Comparison of ENCODE assay signal across 20 mouse cellular contexts in the genomic region with DNA sequence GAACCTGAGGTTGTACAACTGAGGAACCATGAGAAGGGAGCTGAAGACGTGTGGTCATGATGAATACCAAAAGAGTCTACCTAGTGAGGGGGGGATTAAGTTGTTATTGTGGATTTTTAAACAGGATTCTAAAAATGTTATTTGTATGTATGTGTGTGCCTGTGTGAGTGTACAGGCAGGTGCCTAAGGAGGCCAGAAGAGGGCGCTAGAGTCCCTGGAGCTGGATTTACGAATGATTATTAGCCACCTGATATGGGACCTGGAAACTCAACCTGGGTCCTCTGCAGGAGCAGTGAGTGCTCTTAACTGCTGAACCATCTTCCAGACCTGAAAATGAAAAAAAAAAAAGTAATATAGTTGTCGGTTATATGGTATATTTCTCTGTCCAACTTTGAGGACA. TPM values are rescaled to one million over a fixed set of nuclear protein-coding genes. Genes with fewer than 3 reads are reported as not detected.
DNase-seq lines count a peak whose midpoint lies in the region; ATAC-seq and TF ChIP-seq lines count a peak whose summit lies in the region.
"Had no signal": no experiment of that assay in that cellular context is flagged by ENCODE, and none has a peak within 500 bp of the region (broad histone marks: within the 10 kb centered on the region; RNA-seq: fewer than 3 reads in every experiment).

No protein-coding gene starts in this region.

- H3K9ac ChIP-seq in hindbrain, postnatal 0 days (replicated peaks; ENCODE audit: low read length), result no peak overlapping the region
- H3K9ac ChIP-seq in hindbrain, embryonic 13.5 days, result no peak overlapping the region
- H3K9ac ChIP-seq in midbrain, postnatal 0 days (replicated peaks; ENCODE audit: low read length, poor library complexity, severe bottlenecking), result no peak overlapping the region
- no peak overlapping the region for H3K9ac ChIP-seq in midbrain, embryonic 11.5 days (ENCODE audit: low read length)
- H3K9ac ChIP-seq: embryonic facial prominence, embryonic 12.5 days; limb, embryonic 15.5 days; midbrain, embryonic 13.5 days had no signal

- H3K36me3 ChIP-seq in hindbrain, postnatal 0 days (ENCODE audit: insufficient read depth, low read length), result no peaks in the 10 kb centered on the region
- no peaks in the 10 kb centered on the region for H3K36me3 ChIP-seq in hindbrain, embryonic 13.5 days
- H3K36me3 ChIP-seq in midbrain, postnatal 0 days (ENCODE audit: insufficient read depth, low read length), result no peaks in the 10 kb centered on the region
- no peaks in the 10 kb centered on the region for H3K36me3 ChIP-seq in midbrain, embryonic 11.5 days (ENCODE audit: control insufficient read depth, insufficient read depth, low read length)
- H3K36me3 ChIP-seq in G1E (replicated peaks), result no peaks in the 10 kb centered on the region
- H3K36me3 ChIP-seq in small intestine, adult 2 months (ENCODE audit: control insufficient read depth, insufficient read depth, low read length), result no peaks in the 10 kb centered on the region
- H3K36me3 ChIP-seq: embryonic facial prominence, embryonic 12.5 days; hindbrain, embryonic 10.5 days; limb, embryonic 15.5 days; midbrain, embryonic 13.5 days had no signal

- ATAC-seq in hindbrain, postnatal 0 days, result no peak
- no peak for ATAC-seq in hindbrain, embryonic 13.5 days (ENCODE audit: low FRiP score)
- ATAC-seq in midbrain, postnatal 0 days (ENCODE audit: low FRiP score), result no peak
- no peak for ATAC-seq in midbrain, embryonic 11.5 days (ENCODE audit: low FRiP score)
- no peak for ATAC-seq in G1E (ENCODE audit: extremely low read depth, insufficient number of reproducible peaks, low FRiP score, poor library complexity, severe bottlenecking)
- ATAC-seq: midbrain, embryonic 13.5 days had no signal

- no peaks in the 10 kb centered on the region for H3K27me3 ChIP-seq in hindbrain, postnatal 0 days (ENCODE audit: insufficient read depth, low read length)
- H3K27me3 ChIP-seq in hindbrain, embryonic 13.5 days, result no peaks in the 10 kb centered on the region
- H3K27me3 ChIP-seq in midbrain, postnatal 0 days (ENCODE audit: insufficient read depth, low read length), result no peaks in the 10 kb centered on the region
- no peaks in the 10 kb centered on the region for H3K27me3 ChIP-seq in midbrain, embryonic 11.5 days (ENCODE audit: control insufficient read depth, insufficient read depth, low read length)
- no peaks in the 10 kb centered on the region for H3K27me3 ChIP-seq in G1E (ENCODE audit: insufficient read depth, low read length)
- no peaks in the 10 kb centered on the region for H3K27me3 ChIP-seq in small intestine, adult 2 months (ENCODE audit: control insufficient read depth, insufficient read depth, low read length)
- H3K27me3 ChIP-seq: embryonic facial prominence, embryonic 12.5 days; limb, embryonic 15.5 days; midbrain, embryonic 13.5 days had no signal

- no peak for DNase-seq in hindbrain, postnatal 0 days (ENCODE audit: low spot score)
- no peak for DNase-seq in midbrain, postnatal 0 days (ENCODE audit: low spot score)
- DNase-seq in midbrain, embryonic 11.5 days (ENCODE audit: low spot score, missing footprints), result no peak
- DNase-seq in G1E (ENCODE audit: low spot score) (no peak), MN1 (ENCODE audit: low spot score) (no peak)
- DNase-seq in frontal cortex, postnatal 36 days (ENCODE audit: low spot score in 2 of 2), result no peak
- DNase-seq: cerebellum, postnatal 36 days; kidney, adult 11 months; kidney, postnatal 4 days; lung, postnatal 4 days; right cerebral cortex, postnatal 14 days; thymus, postnatal 25 days had no signal

- H3K4me1 ChIP-seq in hindbrain, postnatal 0 days (ENCODE audit: insufficient read depth, low read length), result no peaks in the 10 kb centered on the region
- H3K4me1 ChIP-seq in hindbrain, embryonic 13.5 days (replicated peaks), result no peaks in the 10 kb centered on the region; the same call in 1 of the 2 replicates
- H3K4me1 ChIP-seq in midbrain, postnatal 0 days (ENCODE audit: insufficient read depth, low read length), result peaks cover 3% of the 10 kb centered on the region; the same call in 1 of the 2 replicates
- no peaks in the 10 kb centered on the region for H3K4me1 ChIP-seq in midbrain, embryonic 11.5 days (ENCODE audit: control insufficient read depth, insufficient read depth, low read length)
- no peaks in the 10 kb centered on the region for H3K4me1 ChIP-seq in G1E (ENCODE audit: insufficient read depth, low read depth, low read length)
- H3K4me1 ChIP-seq in small intestine, adult 2 months (ENCODE audit: control insufficient read depth, insufficient read depth, insufficient read length, low read length), result no peaks in the 10 kb centered on the region; the same call in 1 of the 2 replicates

- no peak overlapping the region for H3K27ac ChIP-seq in hindbrain, postnatal 0 days
- H3K27ac ChIP-seq in hindbrain, embryonic 13.5 days, result no peak overlapping the region
- H3K27ac ChIP-seq in midbrain, postnatal 0 days (ENCODE audit: low read depth, low read length), result no peak overlapping the region
- H3K27ac ChIP-seq in midbrain, embryonic 11.5 days (ENCODE audit: low read depth, low read length), result no peak overlapping the region
- H3K27ac ChIP-seq in small intestine, adult 2 months (ENCODE audit: insufficient read depth, low read depth, low read length), result no peak overlapping the region
- H3K27ac ChIP-seq: embryonic facial prominence, embryonic 12.5 days; hindbrain, embryonic 10.5 days; limb, embryonic 15.5 days; midbrain, embryonic 13.5 days had no signal

- H3K9me3 ChIP-seq in hindbrain, postnatal 0 days (ENCODE audit: low read length), result no peaks in the 10 kb centered on the region
- no peaks in the 10 kb centered on the region for H3K9me3 ChIP-seq in hindbrain, embryonic 13.5 days
- H3K9me3 ChIP-seq in midbrain, postnatal 0 days (ENCODE audit: low read length), result no peaks in the 10 kb centered on the region
- H3K9me3 ChIP-seq in midbrain, embryonic 11.5 days (ENCODE audit: control insufficient read depth, low read length), result no peaks in the 10 kb centered on the region
- H3K9me3 ChIP-seq in G1E (replicated peaks), result no peaks in the 10 kb centered on the region
- H3K9me3 ChIP-seq: embryonic facial prominence, embryonic 12.5 days; hindbrain, embryonic 10.5 days; limb, embryonic 15.5 days; midbrain, embryonic 13.5 days had no signal

- TF ChIP-seq CTCF in hindbrain, postnatal 0 days (IDR thresholded peaks at IDR 0.05; ENCODE audit: low read depth), result peak; percentile 37
- peak; percentile 19; the same call in 1 of the 2 replicates for TF ChIP-seq CTCF in midbrain, postnatal 0 days (IDR thresholded peaks at IDR 0.05)
- TF ChIP-seq CTCF in G1E (IDR thresholded peaks at IDR 0.05; ENCODE audit: low read depth, low read length), result 0 out of 2 replicates have a peak, but pooled peaks have one; percentile 9
- TF ChIP-seq CTCF in small intestine, adult 2 months (IDR thresholded peaks at IDR 0.05; ENCODE audit: extremely low read depth, insufficient read length, insufficient replicate concordance, low read depth, low read length), result peak; percentile 69; the same call in 1 of the 2 replicates

- H3K4me3 ChIP-seq in hindbrain, postnatal 0 days (ENCODE audit: low read length), result no peak overlapping the region
- no peak overlapping the region for H3K4me3 ChIP-seq in hindbrain, embryonic 13.5 days
- no peak overlapping the region for H3K4me3 ChIP-seq in midbrain, postnatal 0 days (ENCODE audit: low read depth, low read length)
- no peak overlapping the region for H3K4me3 ChIP-seq in midbrain, embryonic 11.5 days (ENCODE audit: low read depth, low read length)
- no peak overlapping the region for H3K4me3 ChIP-seq in G1E (ENCODE audit: low read depth, low read length)
- H3K4me3 ChIP-seq in small intestine, adult 2 months (ENCODE audit: low read depth, low read length), result no peak overlapping the region
- H3K4me3 ChIP-seq: embryonic facial prominence, embryonic 12.5 days; hindbrain, embryonic 10.5 days; limb, embryonic 15.5 days; midbrain, embryonic 13.5 days had no signal

- H3K4me2 ChIP-seq in hindbrain, postnatal 0 days (ENCODE audit: low read depth, low read length), result no peak overlapping the region
- H3K4me2 ChIP-seq in hindbrain, embryonic 13.5 days, result no peak overlapping the region
- H3K4me2 ChIP-seq in midbrain, postnatal 0 days (ENCODE audit: low read depth, low read length, poor library complexity, severe bottlenecking), result no peak overlapping the region
- no peak overlapping the region for H3K4me2 ChIP-seq in midbrain, embryonic 11.5 days
- H3K4me2 ChIP-seq: embryonic facial prominence, embryonic 12.5 days; heart, embryonic 11.5 days; limb, embryonic 15.5 days; midbrain, embryonic 13.5 days had no signal

- no peak for TF ChIP-seq POLR2A in small intestine, adult 2 months (IDR thresholded peaks at IDR 0.05; ENCODE audit: low read depth, low read length)

- WGBS in hindbrain, postnatal 0 days, result 85% methylated on average over 4 of the region's 4 CpGs
- WGBS in hindbrain, embryonic 13.5 days, result 85% methylated on average over 4 of the region's 4 CpGs
- WGBS in midbrain, postnatal 0 days, result 72% methylated on average over 4 of the region's 4 CpGs
- WGBS in midbrain, embryonic 11.5 days, result 79% methylated on average over 4 of the region's 4 CpGs
- WGBS in small intestine, adult 2 months, result 80% methylated on average over 4 of the region's 4 CpGs

RNA-seq across cellular contexts. Expression of gene Ccdc121, which starts 7.9 kb away (rescaled TPM):
- total RNA-seq in hindbrain, postnatal 0 days (2014; rRNA removed), result 0.16 TPM in 1 of 2 replicates, not detected in the other
- 0.25 TPM in 2 replicates for polyA plus RNA-seq in hindbrain, postnatal 0 days (2015; fragmentation: Nextera tagmentation; extraction: Ambion mirVana)
- polyA plus RNA-seq in hindbrain, embryonic 13.5 days (2015; fragmentation: Nextera tagmentation; extraction: Ambion mirVana), result not detected in 2 replicates
- total RNA-seq in midbrain, postnatal 0 days (2014; rRNA removed), result 0.14 and 0.33 TPM in 2 replicates
- 0.19 and 0.27 TPM in 2 replicates for polyA plus RNA-seq in midbrain, postnatal 0 days (2015; fragmentation: Nextera tagmentation; extraction: Ambion mirVana)
- polyA plus RNA-seq in midbrain, embryonic 11.5 days (2014; fragmentation: Nextera tagmentation; extraction: Ambion mirVana), result not detected in 2 replicates
- total RNA-seq in G1E (2014; fragmentation: Nextera tagmentation), result not detected in 2 replicates
- total RNA-seq in G1E (2017), result 0.05 and 0.12 TPM in 2 replicates
- not detected in 2 replicates for polyA plus RNA-seq in G1E (2012)
- not detected in 2 replicates for polyA plus RNA-seq in small intestine, adult 2 months (2012; rRNA removed)
- total RNA-seq: gastrocnemius, adult 18-20 months had no signal
- polyA plus RNA-seq: midbrain, embryonic 13.5 days had no signal

RNA-seq across cellular contexts. Expression of gene Dnah14, which starts 57.2 kb away (rescaled TPM):
- 0.05 and 0.18 TPM in 2 replicates for total RNA-seq in hindbrain, postnatal 0 days (2014; rRNA removed)
- 0.80 and 1.5 TPM in 2 replicates for polyA plus RNA-seq in hindbrain, postnatal 0 days (2015; fragmentation: Nextera tagmentation; extraction: Ambion mirVana)
- polyA plus RNA-seq in hindbrain, embryonic 13.5 days (2015; fragmentation: Nextera tagmentation; extraction: Ambion mirVana), result 0.65 TPM in 2 replicates
- total RNA-seq in midbrain, postnatal 0 days (2014; rRNA removed), result under 0.01 and 0.14 TPM in 2 replicates
- 0.43 and 0.70 TPM in 2 replicates for polyA plus RNA-seq in midbrain, postnatal 0 days (2015; fragmentation: Nextera tagmentation; extraction: Ambion mirVana)
- 2.5 and 2.7 TPM in 2 replicates for polyA plus RNA-seq in midbrain, embryonic 11.5 days (2014; fragmentation: Nextera tagmentation; extraction: Ambion mirVana)
- total RNA-seq in G1E (2014; fragmentation: Nextera tagmentation) (not detected in 2 replicates), G1E (2017) (1.3 and 1.6 TPM in 2 replicates)
- not detected in 2 replicates for polyA plus RNA-seq in G1E (2012)
- polyA plus RNA-seq in small intestine, adult 2 months (2012; rRNA removed), result not detected in 2 replicates

Comparison
In these comparisons a context has a peak if more than half of its experiments do, and no peak if none do; other contexts are left out.
1. CTCF ChIP-seq: peak in every context shown above with its lines; median percentile 69 in small intestine, adult 2 months; 37 in hindbrain, postnatal 0 days; 19 in midbrain, postnatal 0 days; 9 in G1E.